Mouse (Mus musculus): ENCODE data around the gene Esp3. TPM values are rescaled to one million over a fixed set of nuclear protein-coding genes. Genes with fewer than 3 reads are reported as not detected.

Esp3 gene
- total RNA-seq (2023) = not detected in 4 replicates

GRCm38 (mm10) chr17:40631775-40632174 is at the start of gene Esp3:
Gene Esp3 (plus strand): TSS chr17:40632075.

GRCm38 (mm10) chr17:40598294-40598693 is 33.6 kb upstream of the Esp3 start, which contains the start of gene Esp4:
Gene Esp4 (plus strand): TSS chr17:40598594.

Other genes with a start within 250 kb of the Esp3 start
- not detected in 4 replicates for gene Esp8, start 112.1 kb upstream of the Esp3 start, total RNA-seq (2023)
- not detected in 4 replicates for gene Esp6, start 70.6 kb upstream of the Esp3 start, total RNA-seq (2023)
- not detected in 4 replicates for gene Esp4, start 33.5 kb upstream of the Esp3 start, total RNA-seq (2023)
- gene Esp1, start 95.0 kb downstream of the Esp3 start, total RNA-seq (2023) = not detected in 4 replicates
- not detected in 4 replicates for gene Crisp2, start 174.9 kb downstream of the Esp3 start, total RNA-seq (2023)
- gene Rhag, start 179.1 kb downstream of the Esp3 start, total RNA-seq (2023) = not detected in 4 replicates
- gene 9130008F23Rik, start 248.5 kb downstream of the Esp3 start, total RNA-seq (2023) = not detected in 4 replicates